Mouse (Mus musculus) liver, adult 2 months (tissue): ENCODE results near the gene Cdkal1. TPM values are rescaled to one million over a fixed set of nuclear protein-coding genes. Genes with fewer than 3 reads are reported as not detected.

ENCODE experiments used
- DNase-seq: peaks from one replicate; pipeline ENCODE4 v3.0.0-alpha.2; 2011; ENCODE audit warnings: low read depth, low spot score; ENCODE audit errors: extremely low read depth
- H3K27ac ChIP-seq: fragments of 200-500 bp; replicated peaks from 2 replicates; pipeline ENCODE4 v1.5.1; 2012; ENCODE audit warnings: low read depth, mild to moderate bottlenecking, control low read depth, inconsistent platforms, low read length; ENCODE audit not compliant: insufficient read depth
- H3K27me3 ChIP-seq: fragments of 200-500 bp; 2 replicates; pipeline ENCODE4 v1.6.1; 2012; ENCODE audit warnings: mild to moderate bottlenecking, moderate library complexity, low read length, inconsistent platforms; ENCODE audit not compliant: control insufficient read depth, insufficient read depth
- H3K36me3 ChIP-seq: fragments of 200-500 bp; 2 replicates; pipeline ENCODE4 v1.6.1; 2012; ENCODE audit warnings: low read length, inconsistent platforms; ENCODE audit not compliant: control insufficient read depth, insufficient read depth
- H3K4me1 ChIP-seq: fragments of 200-500 bp; 2 replicates; pipeline ENCODE4 v1.6.1; 2011; ENCODE audit warnings: low read length; ENCODE audit not compliant: control insufficient read depth, insufficient read depth
- H3K4me3 ChIP-seq: fragments of 200-500 bp; 2 replicates; pipeline ENCODE4 v1.5.1; 2011; ENCODE audit warnings: low read depth, mild to moderate bottlenecking, control low read depth, low read length, moderate library complexity; ENCODE audit not compliant: insufficient read depth
- H3K79me2 ChIP-seq: fragments of 200-500 bp; 2 replicates; pipeline ENCODE4 v1.6.1; 2012; ENCODE audit warnings: inconsistent platforms, mild to moderate bottlenecking, low read length, moderate library complexity; ENCODE audit not compliant: control insufficient read depth, insufficient read depth
- H3K9ac ChIP-seq: fragments of 200-500 bp; 2 replicates; pipeline ENCODE4 v1.6.1; 2012; ENCODE audit warnings: low read depth, mild to moderate bottlenecking, control low read depth, inconsistent platforms, low read length
- CTCF ChIP-seq: fragments of 200-500 bp; IDR thresholded peaks from 2 replicates; pipeline ENCODE4 v1.5.1; 2011; ENCODE audit warnings: low read depth, low read length, control low read depth
- POLR2A ChIP-seq: fragments of 200-500 bp; IDR thresholded peaks from 2 replicates; pipeline ENCODE4 v1.6.1; 2011; ENCODE audit warnings: low read length, control low read depth; ENCODE audit not compliant: insufficient read depth; ENCODE audit errors: extremely low read depth
- WGBS: fragments of 180-500 bp; shearing (Covaris S2); methylation state at CpG from one replicate; pipeline ENCODE4 v1.1.7; 2018; 5-methylcytosine and 5-hydroxymethylcytosine counted together
- polyA plus RNA-seq: library from polyadenylated mRNA; depleted of rRNA; stranded (reverse); fragments of >200 nt; gene quantifications from 2 replicates; pipeline ENCODE4 v1.2.3, GENCODE M21; 2012
- total RNA-seq: library from RNA; depleted of rRNA; stranded (reverse); fragments of >200 nt; gene quantifications from 2 replicates; pipeline ENCODE4 v1.2.3, GENCODE M21; 2014

Cdkal1 gene
- total and polyA plus RNA-seq, 2 experiments: 1.7 to 13.6 TPM

DNA sequence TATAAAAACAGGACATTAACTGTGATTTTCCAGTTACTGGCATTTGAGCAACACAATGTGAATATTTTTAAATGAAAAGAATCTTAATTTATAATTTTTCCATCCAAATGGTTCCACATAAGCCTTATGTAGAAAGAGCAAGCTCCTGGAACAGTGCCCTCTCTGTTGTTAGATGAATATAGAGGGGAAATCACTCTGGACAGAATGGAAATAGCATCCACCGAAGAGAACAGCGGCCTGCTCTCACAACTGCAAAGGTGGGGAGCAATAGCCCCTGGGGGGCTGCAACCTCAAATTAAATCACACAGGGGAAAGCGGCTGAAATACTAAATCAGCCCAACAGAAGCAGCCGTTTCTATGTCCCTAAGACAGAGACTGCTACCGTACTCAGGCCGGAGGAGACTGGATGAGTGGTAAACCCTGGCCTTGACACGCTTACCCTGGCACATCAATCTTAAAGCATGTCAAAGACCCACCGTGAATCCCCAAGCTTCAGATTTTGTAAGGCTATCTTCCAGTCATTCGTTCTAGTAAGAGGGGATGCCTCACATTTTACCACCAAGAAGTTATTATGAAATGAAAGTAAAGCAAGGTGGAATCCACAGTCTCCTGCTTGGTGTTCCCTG lies 300.2 kb downstream of the Cdkal1 start:
- DNase-seq: no peak
- Histone ChIP-seq H3K4me3 (no peak overlapping the region), H3K79me2 (no peaks in the 10 kb centered on the region), H3K27me3 (no peaks in the 10 kb centered on the region), H3K4me1 (no peaks in the 10 kb centered on the region), H3K27ac (no peak overlapping the region), H3K9ac (no peak overlapping the region), H3K36me3 (peaks cover 4% of the 10 kb centered on the region; the same call in 1 of the 2 replicates)
- no peak for TF ChIP-seq CTCF
- 94% methylated on average over 9 of the region's 9 CpGs for WGBS

DNA sequence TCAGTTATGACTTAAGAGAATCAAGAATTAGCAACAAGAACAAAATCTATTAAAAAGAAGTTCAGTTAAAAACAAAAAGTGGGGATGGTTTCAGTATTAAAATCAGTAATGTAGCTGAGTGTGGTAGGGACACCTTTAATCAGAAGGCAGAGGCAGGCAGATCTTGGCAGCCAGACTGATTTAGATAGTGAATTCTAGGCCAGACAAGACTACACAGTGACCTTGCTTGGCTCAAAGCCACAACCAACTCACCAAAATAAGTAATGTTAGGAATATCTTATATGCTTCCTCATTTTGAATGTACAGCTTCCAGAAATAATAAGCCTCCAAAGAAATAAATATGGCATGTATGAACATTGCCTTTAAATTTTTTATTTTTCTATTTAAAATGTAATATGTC lies 301.7 kb downstream of the Cdkal1 start:
- H3K27me3 ChIP-seq: no peaks in the 10 kb centered on the region
- no peaks in the 10 kb centered on the region for H3K4me1 ChIP-seq
- no peak overlapping the region for H3K9ac ChIP-seq
- no peaks in the 10 kb centered on the region for H3K79me2 ChIP-seq
- no peak overlapping the region for H3K4me3 ChIP-seq
- H3K36me3 ChIP-seq: peaks cover 4% of the 10 kb centered on the region; the same call in 1 of the 2 replicates
- H3K27ac ChIP-seq: no peak overlapping the region
- no peak for TF ChIP-seq POLR2A
- no peak for TF ChIP-seq CTCF
- peak; percentile 33 for DNase-seq

DNA sequence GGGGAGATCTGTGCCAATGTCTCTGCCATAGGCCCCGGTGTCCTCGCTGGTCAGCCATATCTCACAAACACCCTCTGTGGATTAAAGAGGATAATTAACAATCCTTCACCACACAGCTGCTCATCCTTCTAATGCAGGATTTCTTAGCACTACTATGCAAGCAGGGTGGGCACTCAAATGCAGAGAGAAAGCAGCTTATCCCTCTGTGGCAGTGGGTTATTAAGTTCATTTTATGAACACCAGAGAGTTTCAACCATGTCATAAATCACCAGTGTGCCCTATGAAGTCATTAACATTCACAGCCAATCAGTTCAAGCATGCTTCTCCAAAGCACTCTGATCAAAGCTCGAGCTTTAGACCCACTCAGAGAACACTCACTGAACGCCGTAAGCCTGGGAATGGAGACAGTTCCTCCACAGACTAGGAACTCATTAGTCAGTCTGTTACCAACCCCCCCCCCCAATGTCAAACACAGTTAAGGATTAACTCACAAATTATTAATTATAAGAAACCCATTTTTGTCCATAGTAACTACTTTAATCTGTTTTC lies 303.1 kb downstream of the Cdkal1 start:
- Histone ChIP-seq H3K27me3 (no peaks in the 10 kb centered on the region), H3K4me1 (no peaks in the 10 kb centered on the region), H3K4me3 (no peak overlapping the region), H3K79me2 (no peaks in the 10 kb centered on the region), H3K36me3 (peaks cover 4% of the 10 kb centered on the region; the same call in 1 of the 2 replicates), H3K9ac (no peak overlapping the region), H3K27ac (no peak overlapping the region)
- 95% methylated on average over 5 of the region's 5 CpGs for WGBS
- TF ChIP-seq POLR2A (no peak), CTCF (no peak)
- no peak for DNase-seq

DNA sequence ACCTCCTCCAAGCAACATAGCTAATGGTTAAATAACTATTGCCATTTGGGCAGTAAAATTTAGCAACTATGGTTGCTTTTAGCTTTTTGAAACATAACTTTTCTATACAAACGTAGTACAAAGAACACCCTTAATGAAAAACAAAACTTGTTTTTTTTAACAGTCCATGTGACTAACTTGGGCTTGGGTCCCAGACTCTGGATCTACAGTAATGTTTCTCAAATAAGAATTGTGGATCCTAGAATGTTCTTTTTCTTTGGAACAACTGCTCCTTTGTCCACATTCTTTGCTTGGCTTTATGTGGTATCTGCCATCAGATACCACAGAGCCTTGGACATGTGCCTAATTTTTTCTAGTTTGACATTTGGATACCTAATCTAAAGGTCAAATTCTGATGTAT lies 304.6 kb downstream of the Cdkal1 start:
- no peak for TF ChIP-seq POLR2A
- TF ChIP-seq CTCF: no peak
- Histone ChIP-seq H3K9ac (no peak overlapping the region), H3K4me3 (no peak overlapping the region), H3K27ac (no peak overlapping the region), H3K36me3 (peaks cover 4% of the 10 kb centered on the region; the same call in 1 of the 2 replicates), H3K79me2 (no peaks in the 10 kb centered on the region), H3K4me1 (no peaks in the 10 kb centered on the region), H3K27me3 (no peaks in the 10 kb centered on the region)
- DNase-seq: no peak
- 85% methylated on average over 1 of the region's 1 CpGs for WGBS

DNA sequence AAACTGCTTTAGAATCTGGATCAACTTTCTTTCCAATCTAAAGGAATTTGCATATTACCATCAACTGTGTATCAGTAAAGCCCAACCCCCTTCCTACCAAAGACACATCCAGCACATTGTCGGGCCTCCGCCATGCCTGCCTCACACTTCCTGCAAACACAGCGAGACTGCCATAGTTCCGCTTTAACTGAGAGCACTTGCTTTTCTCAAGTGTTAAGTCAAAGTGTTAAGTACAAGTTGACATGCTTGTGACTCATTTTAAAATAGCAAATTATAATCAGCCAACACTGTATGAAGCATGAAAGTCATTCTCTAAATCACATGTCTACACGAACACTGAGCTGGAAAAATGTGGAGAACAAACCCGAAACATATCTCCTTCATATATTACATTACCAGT lies 305.3 kb downstream of the Cdkal1 start:
- Histone ChIP-seq H3K27ac (no peak overlapping the region), H3K36me3 (peaks cover 4% of the 10 kb centered on the region; the same call in 1 of the 2 replicates), H3K4me3 (no peak overlapping the region), H3K79me2 (no peaks in the 10 kb centered on the region), H3K27me3 (no peaks in the 10 kb centered on the region), H3K9ac (no peak overlapping the region), H3K4me1 (no peaks in the 10 kb centered on the region)
- WGBS: 94% methylated on average over 6 of the region's 6 CpGs
- TF ChIP-seq CTCF (no peak), POLR2A (no peak)
- DNase-seq: no peak

DNA sequence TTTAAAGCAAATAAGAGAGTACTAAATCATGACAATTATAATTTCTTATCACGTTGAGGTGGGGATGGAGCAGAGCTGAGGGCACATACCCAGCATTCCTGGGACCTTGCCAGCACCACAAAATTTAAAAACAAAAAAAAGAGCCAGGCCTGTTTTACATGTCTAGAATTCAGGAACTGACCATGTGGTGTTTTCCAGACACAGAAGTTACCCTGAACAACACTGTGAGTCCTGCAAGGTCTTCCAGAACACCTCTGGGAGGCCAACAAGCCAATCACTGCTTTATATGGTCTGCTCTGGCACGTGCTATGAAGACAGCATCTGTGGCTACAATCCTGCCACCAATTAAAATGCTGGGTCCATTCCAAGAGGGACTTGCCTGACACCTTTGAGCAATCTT lies 305.7 kb downstream of the Cdkal1 start:
- no peak overlapping the region for H3K27ac ChIP-seq
- no peaks in the 10 kb centered on the region for H3K27me3 ChIP-seq
- H3K4me1 ChIP-seq: no peaks in the 10 kb centered on the region
- no peak for TF ChIP-seq POLR2A
- no peak for TF ChIP-seq CTCF
- 82% methylated on average over 2 of the region's 2 CpGs for WGBS
- no peak overlapping the region for H3K9ac ChIP-seq
- H3K36me3 ChIP-seq: peaks cover 4% of the 10 kb centered on the region; the same call in 1 of the 2 replicates
- no peak for DNase-seq
- no peaks in the 10 kb centered on the region for H3K79me2 ChIP-seq
- no peak overlapping the region for H3K4me3 ChIP-seq
